Mouse (Mus musculus) adrenal gland, postnatal 25 days (tissue): Measurements from ENCODE around the gene 2900026A02Rik. TPM values are rescaled to one million over a fixed set of nuclear protein-coding genes. Genes with fewer than 3 reads are reported as not detected.
A peak's percentile ranks its signal among the peaks of the same experiment; 100 is the strongest.
"Not testable (repeated sequence)": the region's sequence is repeated elsewhere in the genome, so short reads cannot be mapped to it uniquely, and the experiment has no call there.

Experiments
- DNase-seq: peaks from one replicate; pipeline ENCODE4 v3.0.0; 2021; ENCODE audit warnings: mixed read lengths
- total RNA-seq: library from RNA; stranded (reverse); gene quantifications from 2 replicates; pipeline ENCODE4 v1.2.3, GENCODE M21; 2021

2900026A02Rik gene
- total RNA-seq, 1 experiment from 2014 or later: 17.8 TPM

- no peak for DNase-seq
Measured at GRCm38 (mm10) chr5:113122326-113123054, 98.5 kb downstream of the 2900026A02Rik start.

- DNase-seq: no peak
Measured at GRCm38 (mm10) chr5:113121591-113121875, 99.5 kb downstream of the 2900026A02Rik start.

DNA sequence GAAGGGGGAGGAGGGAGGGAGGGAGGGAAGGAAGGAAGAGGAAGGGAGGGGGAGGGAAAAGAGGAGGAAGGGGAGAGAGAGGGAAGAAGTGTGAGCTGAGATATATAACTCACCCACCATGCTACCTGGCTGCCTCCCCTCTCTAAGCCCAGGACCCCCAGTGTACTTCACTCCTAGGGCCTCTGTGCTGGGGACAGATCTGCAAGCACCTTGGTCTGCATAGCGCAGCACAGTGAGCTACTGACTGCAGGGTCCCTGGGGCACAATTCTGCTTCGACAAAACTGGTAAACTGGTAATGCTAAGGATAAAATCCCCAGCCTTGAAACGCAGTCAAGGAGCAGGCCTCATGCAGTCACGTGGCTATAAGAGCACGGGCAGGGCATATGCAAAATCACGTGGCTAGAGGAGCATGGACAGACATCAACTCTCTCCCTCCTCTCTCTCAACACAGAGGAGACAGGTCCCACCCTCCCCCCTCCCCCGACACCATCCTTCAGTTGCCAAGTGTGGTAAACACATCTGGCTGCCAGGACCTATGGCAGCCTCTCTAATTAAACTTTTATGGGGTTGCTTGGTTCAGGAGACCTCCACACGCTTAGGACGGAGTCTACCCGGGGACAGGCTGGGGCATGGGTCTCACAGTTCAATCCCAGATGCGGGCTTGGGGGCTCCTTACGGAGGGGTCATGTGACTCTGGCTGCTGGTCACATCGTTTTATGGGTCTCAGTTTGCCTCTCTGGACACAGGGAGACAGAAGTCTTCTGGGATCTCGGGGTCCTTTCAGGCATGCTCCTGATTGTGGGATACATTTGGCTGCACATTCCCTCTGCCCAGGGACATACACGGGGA lies 100.1 kb downstream of the 2900026A02Rik start:
- no peak for DNase-seq

DNA sequence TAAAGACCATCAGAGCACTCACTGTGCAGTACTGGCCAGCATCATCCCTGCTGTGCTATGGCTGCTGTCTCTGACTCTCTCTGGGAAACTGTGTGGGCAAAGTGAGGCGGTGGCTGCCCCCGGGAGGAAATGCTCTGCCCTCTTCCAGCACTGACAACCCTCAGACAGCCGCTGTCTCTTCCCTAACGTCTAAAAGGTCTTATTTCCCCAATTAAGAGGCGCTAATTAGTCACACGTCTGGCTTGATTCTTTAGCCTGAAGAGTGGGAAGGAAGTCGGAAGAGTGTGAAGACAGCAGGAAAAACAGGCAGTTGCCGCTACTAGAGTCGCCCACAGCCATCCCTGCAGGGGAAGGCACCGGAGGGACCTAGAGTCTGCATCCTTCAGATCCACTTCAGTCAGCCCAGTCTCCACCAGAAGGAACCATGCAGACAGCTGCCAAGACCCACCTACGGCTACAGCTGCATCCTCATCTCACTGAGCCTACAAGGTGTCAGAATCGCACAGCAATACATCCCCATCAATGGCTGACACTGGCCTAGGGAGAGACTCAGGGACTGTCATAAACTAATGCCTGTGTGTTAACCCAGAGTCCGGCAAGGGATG lies 101.1 kb downstream of the 2900026A02Rik start:
- DNase-seq: no peak

- DNase-seq: no peak
Measured at GRCm38 (mm10) chr5:113119291-113119690, 101.7 kb downstream of the 2900026A02Rik start.

DNA sequence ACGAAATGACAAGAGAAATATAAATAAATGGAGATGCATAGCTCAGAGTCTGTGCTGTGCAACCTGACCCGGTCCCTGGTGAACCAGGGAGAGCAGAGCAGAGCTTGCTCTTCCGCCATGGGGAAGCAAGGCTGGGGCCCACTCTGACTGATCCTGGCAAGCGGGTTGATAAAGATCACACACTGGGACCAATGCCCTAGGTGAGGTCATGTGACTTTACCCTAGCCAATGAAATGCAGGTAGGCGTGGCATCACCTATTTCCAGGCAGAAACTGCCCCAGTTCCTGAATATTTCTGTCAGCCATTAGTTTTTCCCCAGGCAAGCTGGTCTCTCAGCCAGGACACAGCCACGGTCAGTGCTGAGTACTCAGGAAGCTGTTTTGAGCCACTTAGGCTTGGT lies 102.3 kb downstream of the 2900026A02Rik start:
- no peak for DNase-seq

DNA sequence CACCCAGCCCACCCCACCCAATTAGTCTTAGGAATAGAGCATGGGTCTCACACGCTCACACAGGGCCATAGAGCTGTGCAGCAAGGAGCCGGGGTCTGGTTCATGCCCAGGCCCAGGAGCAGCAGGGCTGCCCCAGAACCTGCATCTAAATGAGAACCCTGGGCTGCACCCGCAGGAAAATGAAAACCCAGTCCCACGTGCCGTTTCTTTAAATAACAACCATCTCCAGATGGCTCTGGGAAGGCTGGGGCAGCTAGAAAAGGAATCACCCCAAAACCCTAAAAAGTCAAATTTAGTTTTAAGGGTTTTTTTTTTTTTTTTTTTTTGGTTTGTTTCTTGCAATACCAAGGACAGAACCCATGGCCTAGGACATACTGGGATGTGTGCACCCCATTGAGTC lies 103.7 kb downstream of the 2900026A02Rik start:
- no peak for DNase-seq

- no peak for DNase-seq
Measured at GRCm38 (mm10) chr5:113115896-113116295, 105.1 kb downstream of the 2900026A02Rik start.

GRCm38 (mm10) chr5:113114264-113115225 lies 106.5 kb downstream of the 2900026A02Rik start:
- DNase-seq: no peak

- no peak for DNase-seq
Measured at GRCm38 (mm10) chr5:113113120-113113519, 107.9 kb downstream of the 2900026A02Rik start.

DNA sequence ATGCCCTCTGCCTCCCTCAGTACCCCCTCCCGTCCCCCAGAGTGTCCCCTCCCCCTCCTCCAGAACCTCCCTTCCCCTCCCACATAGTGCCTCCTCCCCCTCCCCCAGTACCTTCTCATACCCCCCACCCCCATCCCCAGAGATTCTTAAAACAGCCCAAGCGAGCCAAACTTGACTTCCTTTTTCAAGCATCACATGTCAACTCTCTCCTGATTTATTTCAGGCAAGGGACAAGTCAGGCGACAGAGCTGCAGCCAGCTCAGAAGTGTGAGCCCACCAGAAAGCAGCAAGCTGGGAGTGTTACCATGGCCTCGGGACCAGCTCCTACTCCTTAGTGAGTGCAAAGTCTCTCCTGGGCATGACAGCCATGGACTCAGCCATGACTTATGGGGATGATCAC lies 109.7 kb downstream of the 2900026A02Rik start:
- DNase-seq: no peak

- no peak for DNase-seq
Measured at GRCm38 (mm10) chr5:113110929-113111328, 110.1 kb downstream of the 2900026A02Rik start.

- DNase-seq: not testable (repeated sequence)
Measured at GRCm38 (mm10) chr5:113109651-113110050, 111.4 kb downstream of the 2900026A02Rik start.

- no peak for DNase-seq
Measured at GRCm38 (mm10) chr5:113108165-113108764, 112.8 kb downstream of the 2900026A02Rik start.

- peak; percentile 30 for DNase-seq
Measured at GRCm38 (mm10) chr5:113107709-113108108, 113.3 kb downstream of the 2900026A02Rik start.

DNA sequence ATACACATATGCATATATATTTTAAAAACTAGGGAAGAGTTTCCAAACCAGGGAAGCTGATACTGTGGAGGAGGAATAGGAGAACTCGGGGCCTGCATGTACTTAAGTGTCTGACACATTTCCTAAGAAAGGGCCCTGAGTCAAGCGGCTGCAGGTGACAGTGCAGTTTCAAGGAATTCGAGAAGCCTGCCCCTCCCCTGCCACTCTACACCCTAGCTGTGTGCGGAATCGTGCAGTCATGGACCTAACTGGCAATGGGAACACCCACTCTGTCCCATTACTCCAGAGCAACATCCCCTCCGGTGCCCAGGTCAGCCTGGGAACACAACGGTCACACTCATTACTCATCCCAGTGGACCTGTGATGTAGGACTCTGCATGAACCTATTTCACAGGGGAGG lies 114.4 kb downstream of the 2900026A02Rik start:
- no peak for DNase-seq

DNA sequence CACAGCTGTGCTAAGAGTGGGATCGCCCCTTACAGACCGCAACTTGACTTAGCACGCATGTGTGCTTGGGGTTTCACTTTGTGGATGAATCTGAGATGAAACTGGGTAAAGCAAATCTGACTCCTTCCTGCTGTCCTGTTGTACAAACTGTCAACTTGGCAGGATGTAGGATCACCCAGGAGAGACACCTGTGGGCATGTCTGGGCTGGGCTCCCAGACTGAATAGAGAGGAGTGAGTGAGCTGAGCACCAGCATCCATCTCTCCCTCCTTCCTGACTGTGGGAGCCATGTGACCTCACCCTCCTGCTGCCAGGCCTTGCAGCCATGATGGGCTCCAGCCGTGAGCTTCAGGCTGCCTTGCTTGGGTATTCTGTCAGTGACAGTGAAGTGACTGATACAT lies 115.6 kb downstream of the 2900026A02Rik start:
- no peak for DNase-seq

DNA sequence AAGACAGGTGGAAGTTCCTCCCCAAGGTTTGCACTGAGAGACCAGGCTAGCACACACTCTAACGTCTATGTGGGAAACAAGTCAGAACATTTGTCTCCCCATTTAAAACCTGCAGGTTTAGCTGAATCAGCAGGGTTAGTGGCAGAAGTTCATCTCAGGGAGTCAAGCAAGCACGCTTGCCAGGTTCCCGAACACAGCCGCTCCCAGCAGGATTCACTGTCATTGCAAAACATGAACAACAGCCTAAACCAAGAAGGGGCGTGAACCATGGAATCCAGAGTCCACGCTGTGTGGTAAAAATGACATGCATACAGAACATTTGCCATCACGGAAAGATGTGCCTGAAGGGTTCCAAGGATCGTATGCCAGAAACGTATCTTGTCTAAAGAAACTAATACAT lies 116.0 kb downstream of the 2900026A02Rik start:
- DNase-seq: no peak

DNA sequence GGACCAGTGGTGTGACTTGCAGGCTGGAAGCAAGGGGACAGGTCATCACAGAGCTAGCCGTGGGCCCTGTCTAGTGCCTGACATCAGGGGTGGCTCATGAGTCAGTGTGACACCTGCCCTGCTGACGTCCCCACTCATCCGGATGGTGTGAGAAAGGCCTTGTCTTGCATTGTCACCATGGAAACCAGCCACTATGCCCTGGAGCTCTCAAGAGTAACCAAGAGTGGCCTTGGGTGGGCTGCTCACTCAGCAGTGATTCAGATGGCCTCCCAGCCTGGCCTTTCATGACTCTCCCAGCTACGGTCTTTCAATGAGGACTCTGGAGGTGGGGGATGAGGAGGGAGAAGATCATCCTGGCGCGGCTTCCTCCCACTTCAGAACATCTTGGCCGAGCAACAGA lies 118.6 kb downstream of the 2900026A02Rik start:
- DNase-seq: peak; percentile 68

DNA sequence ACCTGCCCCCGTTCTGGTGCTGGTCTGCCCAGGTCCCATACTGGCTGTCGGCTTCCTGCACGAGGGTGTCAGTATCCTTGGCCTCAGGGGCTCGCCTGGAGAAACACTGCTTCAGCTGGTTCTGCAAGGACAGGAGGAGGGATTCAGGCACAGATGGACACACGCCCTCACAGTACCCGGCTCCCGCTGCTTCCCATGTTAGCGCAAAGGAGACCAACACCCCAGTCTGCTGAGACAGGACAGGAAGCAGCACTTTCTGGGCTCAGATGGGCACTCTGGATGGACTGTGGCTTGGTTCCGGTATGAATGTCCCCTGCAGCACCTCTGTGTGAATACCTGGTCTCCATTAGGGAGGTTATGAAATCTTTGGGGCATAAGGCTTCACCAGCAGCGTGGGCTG lies 119.6 kb downstream of the 2900026A02Rik start:
- no peak for DNase-seq

- DNase-seq: no peak
Measured at GRCm38 (mm10) chr5:113100422-113100821, 120.6 kb downstream of the 2900026A02Rik start.

GRCm38 (mm10) chr5:113099546-113099945 lies 121.5 kb downstream of the 2900026A02Rik start:
- DNase-seq: peak; percentile 91
